Mouse (Mus musculus): ENCODE results near the gene Gpc4.

Gpc4 gene

GRCm38 (mm10) chrX:52151100-52151499 lies 14.0 kb downstream of the Gpc4 start:
- DNase-seq (ENCODE audit: low read depth, low spot score) = no peak

GRCm38 (mm10) chrX:52145563-52145962 lies 19.5 kb downstream of the Gpc4 start:
- DNase-seq (ENCODE audit: low read depth, low spot score) = no peak

DNA sequence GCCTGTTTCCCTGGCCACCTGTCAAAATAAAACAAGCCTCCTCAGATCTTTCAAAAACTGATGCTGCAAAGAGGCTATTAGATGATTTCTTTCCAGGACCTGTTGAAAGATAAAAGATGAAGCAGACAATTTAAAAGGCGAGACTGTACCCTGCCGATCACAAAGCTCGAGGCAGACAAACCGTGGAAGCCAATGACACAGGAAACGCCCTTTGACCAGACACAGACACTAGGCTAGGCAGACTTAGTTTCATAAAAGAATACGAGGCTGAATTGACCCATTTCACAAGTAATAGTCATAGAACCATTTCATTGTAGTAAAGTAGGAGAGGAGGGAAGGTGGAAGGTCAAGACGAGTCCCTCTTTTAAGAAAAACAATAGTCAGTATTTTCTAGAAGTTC lies 20.6 kb downstream of the Gpc4 start:
- DNase-seq (ENCODE audit: low read depth, low spot score) = no peak

DNA sequence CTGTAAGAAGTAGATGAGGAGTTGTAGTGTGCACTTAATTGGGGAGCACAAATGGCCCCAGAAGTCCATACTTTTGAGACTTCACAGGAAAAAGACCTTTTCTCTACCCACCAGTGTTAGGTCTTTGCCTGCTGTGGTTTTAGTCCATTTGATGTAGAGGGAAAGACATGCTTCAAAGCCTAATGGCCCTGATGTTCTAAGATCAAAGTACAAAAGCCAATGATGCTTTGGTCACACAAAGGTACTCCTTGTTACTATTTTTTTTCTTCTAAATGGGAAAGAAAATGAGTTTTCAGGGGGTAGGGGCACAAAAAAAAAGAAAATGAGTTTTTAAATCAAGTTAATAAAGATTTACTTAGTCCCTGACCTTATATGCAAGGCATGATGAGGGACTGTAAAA lies 24.7 kb downstream of the Gpc4 start:
- DNase-seq (ENCODE audit: low read depth, low spot score) = no peak

DNA sequence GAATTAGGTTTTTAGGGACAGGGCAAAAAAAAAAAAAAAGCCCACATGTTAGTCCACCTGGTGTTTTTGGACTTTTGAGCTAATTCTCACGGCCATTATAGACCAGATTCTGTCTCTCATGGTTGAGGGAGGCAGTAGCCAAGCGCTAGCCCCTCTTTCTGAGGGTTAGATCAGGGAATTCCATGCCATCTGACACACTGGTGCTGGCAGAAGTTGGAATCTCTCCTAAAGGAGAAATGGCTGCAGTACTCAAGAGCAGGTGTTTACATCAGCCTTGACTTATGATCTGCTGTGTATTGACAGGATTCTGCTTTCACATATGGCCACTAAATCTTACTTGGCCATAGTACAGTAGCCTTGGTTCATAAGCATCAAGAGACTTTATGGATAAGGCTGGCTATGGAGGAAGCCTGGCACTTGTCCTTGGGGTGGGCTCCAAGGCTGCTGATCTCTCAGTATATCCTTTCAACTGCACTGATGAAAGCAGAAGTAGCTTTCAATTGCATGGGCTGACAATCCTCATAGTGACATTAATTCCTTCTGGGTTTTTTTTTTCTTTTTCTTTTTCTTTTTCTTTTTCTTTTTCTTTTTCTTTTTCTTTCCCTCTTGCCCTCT lies 26.5 kb downstream of the Gpc4 start:
- no peak for DNase-seq (ENCODE audit: low read depth, low spot score)

DNA sequence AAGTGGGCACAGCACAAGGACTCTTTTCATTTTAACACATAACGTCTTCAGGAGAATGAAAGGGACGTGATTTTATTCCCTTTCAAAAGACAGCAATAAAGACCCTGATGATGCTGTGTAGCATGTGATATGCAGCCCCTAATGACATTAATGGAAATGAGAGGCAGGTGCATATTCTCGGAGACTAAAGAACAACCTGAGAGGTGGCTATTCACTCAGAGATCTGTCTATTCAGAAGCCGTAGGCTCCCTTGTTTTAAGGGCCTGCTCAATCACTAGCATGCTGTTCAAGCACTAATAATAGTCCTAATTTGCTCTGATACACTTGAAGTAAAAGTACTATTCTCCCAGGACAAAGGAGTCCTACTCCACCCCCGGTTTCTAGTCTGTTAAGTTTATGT lies 27.0 kb downstream of the Gpc4 start:
- DNase-seq (ENCODE audit: low read depth, low spot score) = no peak

GRCm38 (mm10) chrX:52136525-52136924 lies 28.5 kb downstream of the Gpc4 start:
- DNase-seq (ENCODE audit: low read depth, low spot score) = no peak

GRCm38 (mm10) chrX:52129604-52130003 lies 35.4 kb downstream of the Gpc4 start:
- no peak for DNase-seq (ENCODE audit: low read depth, low spot score)

DNA sequence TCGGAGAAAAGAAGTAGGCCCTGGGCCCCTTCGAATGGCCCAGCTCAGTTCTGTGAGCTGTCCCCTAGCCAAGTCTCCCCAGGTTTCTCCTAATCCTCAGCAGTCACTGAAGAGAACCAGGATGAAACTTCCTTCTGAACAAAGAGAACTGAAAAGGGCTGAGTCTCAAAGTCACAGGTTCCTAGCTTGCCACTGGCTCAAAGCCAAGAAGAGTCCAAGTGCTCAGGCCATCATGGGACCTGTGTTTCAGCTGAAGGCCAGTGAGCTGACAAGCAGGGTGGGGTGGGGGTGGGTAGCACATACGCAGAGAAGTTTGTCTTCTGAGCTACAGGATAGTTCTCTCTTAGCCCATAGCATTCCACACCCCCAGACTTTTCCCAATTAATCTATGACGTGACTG lies 36.3 kb downstream of the Gpc4 start:
- DNase-seq (ENCODE audit: low read depth, low spot score) = no peak

DNA sequence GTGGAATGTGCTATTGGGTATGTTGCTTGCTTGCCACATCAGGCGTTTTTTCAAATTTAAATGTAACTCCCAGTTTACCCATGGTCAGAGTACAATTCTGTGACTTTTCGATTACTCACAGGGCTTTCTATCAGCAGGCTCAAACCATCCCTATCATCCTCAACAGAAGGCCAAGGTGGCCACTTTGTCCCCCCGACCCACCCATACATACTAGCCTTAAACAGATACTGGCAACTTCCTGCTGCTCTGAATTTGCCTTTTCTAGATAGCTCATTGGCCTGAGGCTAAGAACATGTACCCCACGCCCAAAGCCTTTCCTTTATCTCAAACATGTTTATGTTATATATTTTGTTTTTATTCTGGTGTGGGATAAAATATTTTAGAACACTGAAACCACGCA lies 51.4 kb downstream of the Gpc4 start:
- no peak for DNase-seq (ENCODE audit: low read depth, low spot score)

GRCm38 (mm10) chrX:52109663-52110062 lies 55.4 kb downstream of the Gpc4 start:
- no peak for DNase-seq (ENCODE audit: low read depth, low spot score)

- DNase-seq (ENCODE audit: low read depth, low spot score) = no peak
Measured at GRCm38 (mm10) chrX:52108966-52109365, 56.1 kb downstream of the Gpc4 start.

DNA sequence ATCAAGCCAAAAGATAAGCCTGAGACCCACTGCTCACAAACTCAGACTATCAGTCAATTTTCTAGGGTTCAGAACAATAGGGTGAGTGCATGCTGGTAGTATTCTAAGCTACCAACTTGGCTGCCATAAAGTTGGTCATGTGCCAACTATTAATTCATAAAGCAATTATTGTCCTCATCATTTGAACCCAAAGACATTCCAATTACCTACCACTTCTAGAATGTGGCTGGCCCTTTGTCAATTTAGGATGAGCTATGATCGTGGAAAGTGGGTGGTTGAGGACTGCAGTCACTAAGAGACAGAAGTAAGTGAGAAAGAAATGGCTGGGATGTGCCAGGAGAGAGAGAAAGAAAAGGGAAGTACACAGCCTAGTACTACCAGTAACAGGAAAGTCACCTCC lies 61.3 kb downstream of the Gpc4 start:
- no peak for DNase-seq (ENCODE audit: low read depth, low spot score)

- no peak for DNase-seq (ENCODE audit: low read depth, low spot score)
Measured at GRCm38 (mm10) chrX:52101940-52102339, 63.1 kb downstream of the Gpc4 start.

DNA sequence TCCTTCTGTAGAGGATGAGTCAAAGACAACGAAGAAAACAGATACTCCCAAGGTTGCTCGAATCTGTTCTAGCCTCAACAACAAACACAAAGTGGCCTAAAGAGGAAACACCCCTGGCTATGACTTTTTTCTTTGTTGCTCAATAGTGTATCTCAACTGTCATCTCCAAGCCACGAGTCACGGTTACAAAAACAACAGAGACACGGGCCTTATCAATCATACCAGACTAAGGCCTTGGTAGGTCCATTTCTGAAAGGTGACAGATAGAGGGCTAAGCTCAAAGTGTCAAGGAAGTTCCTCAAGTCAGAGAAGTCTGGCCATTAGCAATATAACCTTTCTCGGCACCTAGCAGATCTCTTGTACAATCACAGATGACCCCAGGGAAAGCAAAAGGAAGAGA lies 63.6 kb downstream of the Gpc4 start:
- DNase-seq (ENCODE audit: low read depth, low spot score) = no peak

GRCm38 (mm10) chrX:52087726-52088348 lies 77.2 kb downstream of the Gpc4 start:
- DNase-seq (ENCODE audit: low read depth, low spot score) = no peak

- no peak for DNase-seq (ENCODE audit: low read depth, low spot score)
Measured at GRCm38 (mm10) chrX:52086885-52087573, 78.0 kb downstream of the Gpc4 start.

- DNase-seq (ENCODE audit: low read depth, low spot score) = no peak
Measured at GRCm38 (mm10) chrX:52083557-52083956, 81.5 kb downstream of the Gpc4 start.

DNA sequence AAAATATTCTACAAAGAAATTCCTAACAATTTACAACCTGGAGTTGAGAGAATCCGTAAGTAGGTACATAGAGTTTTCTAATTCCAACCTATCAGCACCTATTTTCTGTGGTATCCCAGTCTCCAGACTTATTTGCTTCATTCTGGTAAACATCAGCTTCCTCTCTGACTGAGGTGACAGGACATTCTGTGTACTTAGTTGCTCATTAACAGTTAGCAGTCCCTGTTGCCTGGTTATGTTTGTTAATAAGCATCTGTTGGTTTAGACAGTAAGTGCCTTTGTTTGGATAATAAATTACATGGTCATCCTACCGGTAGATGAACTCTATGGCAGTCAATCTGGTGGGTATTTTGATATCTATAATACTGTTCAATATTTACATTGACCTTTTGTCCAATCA lies 92.6 kb downstream of the Gpc4 start:
- no peak for DNase-seq (ENCODE audit: low read depth, low spot score)

DNA sequence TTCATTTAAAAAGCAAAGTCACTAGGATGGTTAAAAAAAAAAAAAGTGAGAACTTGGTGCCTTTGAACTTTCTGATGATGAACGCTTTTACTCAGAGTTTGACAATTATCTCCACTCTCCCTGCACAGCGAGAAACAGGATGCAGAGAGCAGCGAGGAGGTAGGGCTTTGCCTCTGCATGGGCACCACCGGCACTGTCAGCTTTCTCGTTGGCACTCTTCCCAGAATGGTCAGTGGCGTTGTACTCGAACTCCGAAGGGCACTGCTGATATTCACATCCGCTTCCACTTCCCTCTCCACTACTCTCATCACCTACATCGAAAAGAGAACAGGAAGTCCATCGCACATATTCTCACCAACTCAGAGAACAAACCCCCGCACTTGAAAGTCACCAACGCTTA lies 111.6 kb downstream of the Gpc4 start:
- DNase-seq (ENCODE audit: low read depth, low spot score) = no peak

- no peak for DNase-seq (ENCODE audit: low read depth, low spot score)
Measured at GRCm38 (mm10) chrX:52052011-52052410, 113.0 kb downstream of the Gpc4 start.

DNA sequence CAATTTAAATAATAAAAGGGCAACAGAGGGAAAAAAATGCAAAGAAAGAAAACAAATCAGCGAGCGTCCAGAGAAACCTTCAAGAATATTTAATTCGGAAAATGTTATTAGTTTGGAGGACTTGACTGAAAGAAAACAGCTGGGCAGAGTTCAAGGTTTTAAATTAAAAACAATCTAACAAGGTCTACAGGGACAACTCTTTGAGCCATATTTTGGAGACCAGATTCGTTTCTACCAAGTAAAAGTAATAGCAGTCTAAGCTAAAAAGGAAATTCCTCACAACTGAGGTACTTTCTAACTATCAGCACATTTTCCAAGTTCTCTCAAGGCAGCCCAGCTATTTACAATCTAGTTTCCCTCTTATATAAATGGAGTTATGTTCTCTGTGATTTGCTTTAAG lies 114.1 kb downstream of the Gpc4 start:
- no peak for DNase-seq (ENCODE audit: low read depth, low spot score)

DNA sequence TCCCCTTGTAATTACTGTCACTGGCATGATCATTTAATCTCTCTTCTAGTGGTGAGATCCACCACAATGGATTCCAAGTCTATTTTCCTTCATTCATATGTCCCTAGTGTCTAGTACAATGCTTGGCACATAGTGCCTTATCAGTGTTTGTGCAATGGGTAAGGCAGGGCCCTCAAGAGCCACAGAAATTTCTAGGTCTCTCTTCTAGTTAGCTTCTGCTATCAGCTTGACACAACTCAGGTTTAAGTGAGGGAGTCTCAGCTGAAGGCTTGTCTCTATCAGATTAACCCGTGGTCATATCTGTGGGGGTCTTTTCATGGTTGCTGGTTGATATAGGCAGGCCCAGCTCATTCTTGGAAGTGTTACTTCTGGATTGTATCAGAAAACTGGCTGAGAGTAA lies 125.2 kb downstream of the Gpc4 start:
- no peak for DNase-seq (ENCODE audit: low read depth, low spot score)

Data from WW6 (cell line).